Mouse (Mus musculus) cortical plate, adult 2 months (tissue): ENCODE data around the gene Ptpn18.

Experiments
- CTCF ChIP-seq: fragments of 200-500 bp; IDR thresholded peaks from 2 replicates; pipeline ENCODE4 v1.5.1; 2011; ENCODE audit warnings: mild to moderate bottlenecking, control low read depth, low read length; ENCODE audit not compliant: insufficient read depth; ENCODE audit errors: extremely low read depth
- POLR2A ChIP-seq: fragments of 200-500 bp; IDR thresholded peaks from 2 replicates; pipeline ENCODE4 v1.6.1; 2011; ENCODE audit warnings: mild to moderate bottlenecking, low read length, control low read depth; ENCODE audit not compliant: insufficient read depth; ENCODE audit errors: extremely low read depth

- no peak for TF ChIP-seq CTCF
- TF ChIP-seq POLR2A: no peak
Measured at GRCm38 (mm10) chr1:34472427-34473300, 13.1 kb downstream of the Ptpn18 start.
